Mouse (Mus musculus) G1E (cell line): ENCODE data around the gene Gm20671. TPM values are rescaled to one million over a fixed set of nuclear protein-coding genes. Genes with fewer than 3 reads are reported as not detected.

Source experiments
- ATAC-seq: 2 replicates; pipeline ENCODE4 v1.8.0; 2016; ENCODE audit warnings: mild to moderate bottlenecking; ENCODE audit not compliant: insufficient number of reproducible peaks, poor library complexity, low FRiP score, severe bottlenecking; ENCODE audit errors: extremely low read depth
- DNase-seq: peaks from one replicate; pipeline ENCODE4 v3.0.0; 2012; ENCODE audit warnings: low spot score
- H3K27me3 ChIP-seq: 2 replicates; pipeline ENCODE4 v1.6.1; 2012; ENCODE audit warnings: mild to moderate bottlenecking, low read length, inconsistent platforms; ENCODE audit not compliant: insufficient read depth
- H3K36me3 ChIP-seq: replicated peaks from 2 replicates; pipeline ENCODE3; 2012; ENCODE audit warnings: mild to moderate bottlenecking, inconsistent platforms
- H3K4me1 ChIP-seq: 2 replicates; pipeline ENCODE4 v1.6.1; 2012; ENCODE audit warnings: low read depth, low read length, inconsistent platforms, mixed read lengths; ENCODE audit not compliant: insufficient read depth
- H3K4me3 ChIP-seq: 2 replicates; pipeline ENCODE4 v1.5.1; 2012; ENCODE audit warnings: low read depth, mild to moderate bottlenecking, inconsistent platforms, low read length, moderate library complexity, mixed read lengths
- H3K9me3 ChIP-seq: replicated peaks from 2 replicates; pipeline ENCODE4 v1.6.1; 2012; ENCODE audit warnings: inconsistent platforms
- CTCF ChIP-seq: IDR thresholded peaks from 2 replicates; pipeline ENCODE4 v1.5.1; 2012; ENCODE audit warnings: low read depth, low read length, inconsistent platforms, mixed read lengths
- GATA1 ChIP-seq: IDR thresholded peaks from 2 replicates; pipeline ENCODE4 v1.6.1; 2012; ENCODE audit warnings: borderline replicate concordance, low read length, inconsistent platforms, mixed read lengths
- GATA2 ChIP-seq: IDR thresholded peaks from 2 replicates; pipeline ENCODE4 v1.6.1; 2012; ENCODE audit warnings: low read depth, low read length, inconsistent platforms, borderline replicate concordance
- POLR2AphosphoS5 ChIP-seq: IDR thresholded peaks from 2 replicates; pipeline ENCODE4 v1.6.1; 2012; ENCODE audit warnings: low read depth, low read length, inconsistent platforms; ENCODE audit not compliant: insufficient replicate concordance
- TAL1 ChIP-seq: conservative IDR thresholded peaks from 2 replicates; pipeline ENCODE4 v1.6.1; 2012; ENCODE audit warnings: low read depth, low read length, inconsistent platforms, mixed read lengths
- polyA plus RNA-seq: library from polyadenylated mRNA; stranded (reverse); fragments of >175 nt; gene quantifications from 2 replicates; pipeline ENCODE4 v1.2.3, GENCODE M21; 2012
- total RNA-seq, 2 experiments: library from RNA; stranded (forward) in 1 of 2; stranded (reverse) in 1 of 2; fragments of 200-1000 nt in 1 of 2; fragments of >200 nt in 1 of 2; fragmentation: Nextera tagmentation in 1 of 2; gene quantifications; 2 replicates each; pipeline ENCODE4 v1.2.3; 2014 to 2017

The Gm20671 gene
- total and polyA plus RNA-seq, 3 experiments, result 2.3 to 12.9 TPM; not detected in 1

DNA sequence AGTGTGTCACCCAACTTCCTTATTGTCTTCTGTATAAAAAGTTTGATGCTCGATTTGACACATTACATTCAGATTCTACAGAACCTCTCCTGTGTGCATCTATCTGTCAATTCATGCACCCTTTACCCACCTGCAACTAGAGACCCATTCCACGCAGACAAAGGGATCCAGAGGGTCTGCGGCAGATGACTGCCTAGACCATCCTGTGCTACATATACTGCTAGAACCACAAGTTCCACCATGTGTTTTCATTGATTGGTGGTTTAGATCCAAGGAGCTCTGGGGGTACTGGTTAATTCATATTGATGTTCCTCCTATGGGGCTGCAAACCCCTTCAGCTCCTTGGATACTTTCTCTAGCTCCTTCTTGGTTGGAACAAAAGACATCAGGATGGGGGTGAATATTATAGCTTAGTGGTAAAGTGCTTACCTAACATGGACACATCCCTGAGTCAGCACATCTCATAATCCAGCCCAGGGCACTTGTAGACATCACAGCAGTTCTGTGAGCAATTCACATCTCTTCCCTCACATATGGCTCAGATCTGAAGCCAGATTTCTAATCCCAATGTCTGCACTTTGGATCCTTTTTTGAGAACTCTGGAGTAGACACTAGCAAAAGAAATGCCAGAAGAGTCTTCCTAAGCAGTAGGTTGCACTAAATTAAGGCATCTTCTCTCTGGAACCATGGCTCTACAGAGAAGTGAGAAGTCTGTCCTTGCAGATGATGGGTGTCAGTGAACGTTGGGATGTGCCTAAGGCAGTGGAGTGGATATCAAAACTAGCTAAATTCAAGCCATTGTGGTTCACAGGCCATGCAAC lies 114.5 kb downstream of the Gm20671 start:
- peak overlapping the region; percentile 75; the same call in 1 of the 2 replicates for H3K4me3 ChIP-seq
- peaks cover 23% of the 10 kb centered on the region for H3K4me1 ChIP-seq
- TF ChIP-seq TAL1, result no peak
- TF ChIP-seq GATA1, result no peak
- TF ChIP-seq GATA2, result no peak
- TF ChIP-seq CTCF, result no peak
- TF ChIP-seq POLR2AphosphoS5, result no peak
- peaks cover 9% of the 10 kb centered on the region for H3K27me3 ChIP-seq
- ATAC-seq (no peak), DNase-seq (no peak)
- H3K9me3 ChIP-seq, result no peaks in the 10 kb centered on the region
- no peaks in the 10 kb centered on the region for H3K36me3 ChIP-seq

GRCm38 (mm10) chr5:32711485-32711884 lies 115.4 kb downstream of the Gm20671 start:
- DNase-seq (no peak), ATAC-seq (no peak)
- Histone ChIP-seq H3K4me3 (no peak overlapping the region), H3K4me1 (peaks cover 23% of the 10 kb centered on the region), H3K36me3 (no peaks in the 10 kb centered on the region), H3K27me3 (peaks cover 2% of the 10 kb centered on the region; the same call in 1 of the 2 replicates), H3K9me3 (no peaks in the 10 kb centered on the region)
- TF ChIP-seq CTCF, result no peak
- no peak for TF ChIP-seq TAL1
- no peak for TF ChIP-seq GATA1
- no peak for TF ChIP-seq POLR2AphosphoS5
- no peak for TF ChIP-seq GATA2

DNA sequence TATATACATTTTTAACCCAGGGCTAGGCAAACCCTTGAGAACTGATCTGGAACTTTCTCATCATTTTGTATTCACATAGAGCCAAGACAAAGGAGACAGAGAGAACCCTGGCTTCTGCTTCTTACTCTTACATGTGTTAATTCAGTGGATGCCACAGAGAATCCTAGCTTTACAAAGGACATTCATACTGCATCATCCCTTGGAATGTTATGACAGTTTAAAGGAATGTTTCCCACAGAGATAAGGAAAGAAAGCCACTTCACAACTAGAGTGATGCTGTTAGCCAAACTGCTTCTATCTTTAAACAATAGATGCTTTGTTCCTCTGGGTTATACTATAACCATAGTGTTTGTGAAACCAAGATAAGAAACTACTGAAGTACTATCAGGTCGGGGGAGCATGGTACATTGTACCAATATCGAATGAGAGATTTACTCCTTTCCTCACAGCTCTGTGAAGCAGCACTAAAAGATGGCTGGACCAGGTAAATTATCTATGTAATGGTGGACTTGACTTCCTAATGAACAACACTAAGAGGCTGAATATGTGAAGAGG lies 120.6 kb downstream of the Gm20671 start:
- no peak for DNase-seq
- peaks cover 9% of the 10 kb centered on the region for H3K4me1 ChIP-seq
- TF ChIP-seq TAL1 (no peak), CTCF (no peak), GATA1 (no peak), GATA2 (no peak), POLR2AphosphoS5 (no peak)
- no peak for ATAC-seq
- H3K36me3 ChIP-seq, result no peaks in the 10 kb centered on the region
- H3K9me3 ChIP-seq, result no peaks in the 10 kb centered on the region
- no peaks in the 10 kb centered on the region for H3K27me3 ChIP-seq
- no peak overlapping the region for H3K4me3 ChIP-seq

- Histone ChIP-seq H3K4me1 (no peaks in the 10 kb centered on the region; the same call in 1 of the 2 replicates), H3K36me3 (no peaks in the 10 kb centered on the region), H3K9me3 (no peaks in the 10 kb centered on the region), H3K27me3 (peaks cover 3% of the 10 kb centered on the region; the same call in 1 of the 2 replicates), H3K4me3 (no peak overlapping the region)
- no peak for ATAC-seq
- DNase-seq, result no peak
- TF ChIP-seq GATA1 (no peak), TAL1 (no peak), GATA2 (no peak), POLR2AphosphoS5 (no peak), CTCF (no peak)
Observed at GRCm38 (mm10) chr5:32697208-32697867, 129.6 kb downstream of the Gm20671 start.

DNA sequence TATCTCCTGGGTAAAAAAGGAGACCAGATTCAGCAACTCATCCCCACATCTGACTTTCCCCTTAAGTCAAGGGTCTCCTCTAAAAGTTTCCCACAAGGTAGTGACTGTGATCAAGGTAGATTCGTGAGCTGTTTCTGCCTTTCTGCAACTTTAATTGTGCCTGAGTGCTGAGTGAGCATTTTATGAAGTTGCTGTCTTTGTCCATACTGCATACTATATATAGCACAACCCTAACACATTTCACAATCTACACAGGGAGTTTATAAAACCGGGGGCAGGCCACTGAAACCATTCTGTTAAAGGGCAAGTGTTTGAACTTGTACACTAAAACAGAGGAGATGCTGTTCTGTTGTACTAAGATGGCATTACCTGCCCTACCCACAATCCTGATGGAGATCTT lies 133.5 kb downstream of the Gm20671 start:
- DNase-seq (no peak), ATAC-seq (no peak)
- TF ChIP-seq GATA2, result no peak
- no peak for TF ChIP-seq TAL1
- no peak for TF ChIP-seq CTCF
- TF ChIP-seq POLR2AphosphoS5, result no peak
- TF ChIP-seq GATA1, result no peak
- peaks cover 3% of the 10 kb centered on the region; the same call in 1 of the 2 replicates for H3K27me3 ChIP-seq
- H3K9me3 ChIP-seq, result no peaks in the 10 kb centered on the region
- no peak overlapping the region for H3K4me3 ChIP-seq
- H3K4me1 ChIP-seq, result no peaks in the 10 kb centered on the region; the same call in 1 of the 2 replicates
- H3K36me3 ChIP-seq, result no peaks in the 10 kb centered on the region

Other genes starting within 250 kb of the Gm20671 start
- gene Yes1, start 215.9 kb downstream of the Gm20671 start, total RNA-seq (2014; fragmentation: Nextera tagmentation), result 13.6 and 16.7 TPM in 2 replicates
- 10.0 and 10.3 TPM in 2 replicates for gene Yes1, start 215.9 kb downstream of the Gm20671 start, total RNA-seq (2017)
- gene Yes1, start 215.9 kb downstream of the Gm20671 start, polyA plus RNA-seq, result 1.3 and 1.6 TPM in 2 replicates
- gene Pisd, start 41.5 kb downstream of the Gm20671 start, total RNA-seq (2014; fragmentation: Nextera tagmentation), result 22.3 and 24.2 TPM in 2 replicates
- 20.9 and 26.8 TPM in 2 replicates for gene Pisd, start 41.5 kb downstream of the Gm20671 start, total RNA-seq (2017)
- gene Pisd, start 41.5 kb downstream of the Gm20671 start, polyA plus RNA-seq, result 12.7 and 19.1 TPM in 2 replicates
- gene Prr14l, start 27.1 kb upstream of the Gm20671 start, total RNA-seq (2014; fragmentation: Nextera tagmentation), result 64.2 and 68.9 TPM in 2 replicates
- gene Prr14l, start 27.1 kb upstream of the Gm20671 start, total RNA-seq (2017), result 35.8 and 40.3 TPM in 2 replicates
- 30.7 and 33.0 TPM in 2 replicates for gene Prr14l, start 27.1 kb upstream of the Gm20671 start, polyA plus RNA-seq
- gene Depdc5, start 36.6 kb upstream of the Gm20671 start, total RNA-seq (2014; fragmentation: Nextera tagmentation), result 46.1 and 52.4 TPM in 2 replicates
- 24.6 and 27.2 TPM in 2 replicates for gene Depdc5, start 36.6 kb upstream of the Gm20671 start, total RNA-seq (2017)
- gene Depdc5, start 36.6 kb upstream of the Gm20671 start, polyA plus RNA-seq, result 2.5 and 5.4 TPM in 2 replicates
- 363 and 413 TPM in 2 replicates for gene Ywhah, start 191.7 kb upstream of the Gm20671 start, total RNA-seq (2014; fragmentation: Nextera tagmentation)
- 119 and 129 TPM in 2 replicates for gene Ywhah, start 191.7 kb upstream of the Gm20671 start, total RNA-seq (2017)
- 86.4 and 95.6 TPM in 2 replicates for gene Ywhah, start 191.7 kb upstream of the Gm20671 start, polyA plus RNA-seq